Mouse (Mus musculus) kidney, adult 2 months (tissue): Measurements from ENCODE around the gene E130308A19Rik. TPM values are rescaled to one million over a fixed set of nuclear protein-coding genes. Genes with fewer than 3 reads are reported as not detected.

Source experiments
- DNase-seq: peaks from one replicate; pipeline ENCODE4 v3.0.0; 2021
- H3K27ac ChIP-seq: fragments of 200-500 bp; 2 replicates; pipeline ENCODE4 v1.5.1; 2012; ENCODE audit warnings: low read depth, low read length, control low read depth, inconsistent platforms; ENCODE audit not compliant: insufficient read depth
- H3K27me3 ChIP-seq: fragments of 200-500 bp; replicated peaks from 2 replicates; pipeline ENCODE4 v1.6.1; 2012; ENCODE audit warnings: mild to moderate bottlenecking, moderate library complexity, low read length, inconsistent platforms; ENCODE audit not compliant: control insufficient read depth, insufficient read depth
- H3K36me3 ChIP-seq: fragments of 200-500 bp; 2 replicates; pipeline ENCODE4 v1.6.1; 2012; ENCODE audit warnings: mild to moderate bottlenecking, moderate library complexity, low read length, inconsistent platforms; ENCODE audit not compliant: control insufficient read depth, insufficient read depth
- H3K4me1 ChIP-seq: fragments of 200-500 bp; 2 replicates; pipeline ENCODE4 v1.6.1; 2011; ENCODE audit warnings: low read length; ENCODE audit not compliant: control insufficient read depth, insufficient read depth
- H3K4me3 ChIP-seq: fragments of 200-500 bp; 2 replicates; pipeline ENCODE4 v1.5.1; 2011; ENCODE audit warnings: mild to moderate bottlenecking, low read depth, low read length, control low read depth; ENCODE audit not compliant: insufficient read depth
- CTCF ChIP-seq: fragments of 200-500 bp; conservative IDR thresholded peaks from 2 replicates; pipeline ENCODE4 v1.5.1; 2011; ENCODE audit warnings: low read depth, mild to moderate bottlenecking, control low read depth, low read length, moderate library complexity, mixed read lengths; ENCODE audit not compliant: insufficient read depth, insufficient read length
- POLR2A ChIP-seq: fragments of 200-500 bp; IDR thresholded peaks from one replicate; pipeline ENCODE4 v1.6.1; 2011; ENCODE audit warnings: low read depth, low read length, control low read depth
- WGBS: fragments of 180-500 bp; shearing (Covaris S2); methylation state at CpG from one replicate; pipeline ENCODE4 v1.1.7; 2018; 5-methylcytosine and 5-hydroxymethylcytosine counted together
- polyA plus RNA-seq: library from polyadenylated mRNA; depleted of rRNA; stranded (reverse); fragments of >200 nt; gene quantifications from 2 replicates; pipeline ENCODE4 v1.2.3, GENCODE M21; 2012

The E130308A19Rik gene
- polyA plus RNA-seq, 1 experiment: 9.6 TPM

DNA sequence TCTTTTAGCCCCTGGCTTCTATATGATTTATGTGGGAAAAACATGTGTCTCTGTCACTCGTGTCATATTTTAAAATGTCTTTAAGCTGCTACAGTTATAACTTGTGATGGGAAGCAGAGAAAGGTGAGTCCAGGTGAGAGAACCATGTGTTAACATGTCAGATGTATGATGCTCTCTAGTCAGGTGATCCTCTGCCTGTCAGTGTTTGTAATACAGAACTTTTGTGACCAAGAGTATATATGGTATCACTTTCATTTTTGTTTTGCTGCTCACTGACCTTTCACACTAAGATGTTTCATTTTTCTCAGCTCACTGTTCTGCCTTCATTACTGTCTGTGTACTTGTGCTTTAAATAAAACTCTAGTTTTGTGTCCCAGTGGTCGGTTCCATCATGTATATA, 102.8 kb downstream of the E130308A19Rik start:
- no peaks in the 10 kb centered on the region for H3K36me3 ChIP-seq
- no peaks in the 10 kb centered on the region for H3K27me3 ChIP-seq
- no peak overlapping the region for H3K27ac ChIP-seq
- WGBS: 76% methylated on average over 2 of the region's 2 CpGs
- no peak for TF ChIP-seq POLR2A
- TF ChIP-seq CTCF: no peak
- H3K4me3 ChIP-seq: no peak overlapping the region
- no peaks in the 10 kb centered on the region for H3K4me1 ChIP-seq
- DNase-seq: no peak

DNA sequence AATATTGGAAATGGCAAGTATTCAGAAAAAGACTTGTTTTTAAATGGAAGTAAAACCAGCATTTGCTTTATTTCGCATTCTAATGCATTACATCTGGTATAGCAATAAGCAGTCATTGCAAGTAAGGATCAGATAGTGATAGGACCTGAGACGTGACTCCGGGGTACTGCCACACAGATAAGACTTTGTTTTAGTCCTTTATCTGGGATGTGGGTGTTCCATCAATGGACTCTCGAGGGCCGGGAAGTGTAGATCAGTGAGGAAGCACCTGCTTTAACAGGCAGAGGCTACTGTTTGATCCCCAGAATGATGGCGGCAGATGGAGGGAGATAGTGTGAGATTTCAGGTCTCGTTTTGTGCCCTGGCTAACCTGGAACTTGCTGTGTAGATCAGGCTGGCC, 105.5 kb downstream of the E130308A19Rik start:
- WGBS: 96% methylated on average over 7 of the region's 7 CpGs
- H3K4me1 ChIP-seq: no peaks in the 10 kb centered on the region
- H3K36me3 ChIP-seq: no peaks in the 10 kb centered on the region
- no peak overlapping the region for H3K4me3 ChIP-seq
- TF ChIP-seq CTCF: no peak
- DNase-seq: no peak
- no peak overlapping the region for H3K27ac ChIP-seq
- no peaks in the 10 kb centered on the region for H3K27me3 ChIP-seq

DNA sequence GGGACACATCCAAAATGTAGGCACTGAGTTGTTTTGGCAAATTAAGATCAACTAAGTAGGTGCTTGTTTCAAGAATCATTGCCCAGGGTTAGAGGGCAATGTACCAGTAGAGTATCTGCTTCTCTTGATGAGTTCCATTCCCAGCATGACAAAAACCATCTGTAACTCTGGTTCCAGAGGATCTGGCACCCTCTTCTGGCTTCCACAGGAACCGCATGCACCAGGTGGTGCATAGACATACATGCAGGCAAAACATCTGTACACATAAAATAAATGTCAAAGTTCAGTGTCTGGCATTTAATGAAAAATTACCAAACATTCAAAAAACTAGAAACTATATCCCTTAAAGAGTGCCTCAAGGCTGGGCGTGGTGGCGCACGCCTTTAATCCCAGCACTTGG, 113.3 kb downstream of the E130308A19Rik start:
- no peak overlapping the region for H3K27ac ChIP-seq
- H3K4me1 ChIP-seq: no peaks in the 10 kb centered on the region
- no peak overlapping the region for H3K4me3 ChIP-seq
- no peaks in the 10 kb centered on the region for H3K27me3 ChIP-seq
- 98% methylated on average over 4 of the region's 4 CpGs for WGBS
- no peak for DNase-seq
- 0 out of 2 replicates have a peak, but pooled peaks cover 1% of the 10 kb centered on the region for H3K36me3 ChIP-seq
- TF ChIP-seq POLR2A: no peak
- TF ChIP-seq CTCF: peak; percentile 44

GRCm38 (mm10) chr4:59739882-59740281, 113.9 kb downstream of the E130308A19Rik start:
- DNase-seq: no peak
- no peak overlapping the region for H3K4me3 ChIP-seq
- WGBS: 88% methylated on average over 2 of the region's 2 CpGs
- no peaks in the 10 kb centered on the region for H3K27me3 ChIP-seq
- H3K36me3 ChIP-seq: 0 out of 2 replicates have a peak, but pooled peaks cover 1% of the 10 kb centered on the region
- H3K4me1 ChIP-seq: no peaks in the 10 kb centered on the region
- no peak overlapping the region for H3K27ac ChIP-seq
- TF ChIP-seq CTCF: no peak
- no peak for TF ChIP-seq POLR2A

DNA sequence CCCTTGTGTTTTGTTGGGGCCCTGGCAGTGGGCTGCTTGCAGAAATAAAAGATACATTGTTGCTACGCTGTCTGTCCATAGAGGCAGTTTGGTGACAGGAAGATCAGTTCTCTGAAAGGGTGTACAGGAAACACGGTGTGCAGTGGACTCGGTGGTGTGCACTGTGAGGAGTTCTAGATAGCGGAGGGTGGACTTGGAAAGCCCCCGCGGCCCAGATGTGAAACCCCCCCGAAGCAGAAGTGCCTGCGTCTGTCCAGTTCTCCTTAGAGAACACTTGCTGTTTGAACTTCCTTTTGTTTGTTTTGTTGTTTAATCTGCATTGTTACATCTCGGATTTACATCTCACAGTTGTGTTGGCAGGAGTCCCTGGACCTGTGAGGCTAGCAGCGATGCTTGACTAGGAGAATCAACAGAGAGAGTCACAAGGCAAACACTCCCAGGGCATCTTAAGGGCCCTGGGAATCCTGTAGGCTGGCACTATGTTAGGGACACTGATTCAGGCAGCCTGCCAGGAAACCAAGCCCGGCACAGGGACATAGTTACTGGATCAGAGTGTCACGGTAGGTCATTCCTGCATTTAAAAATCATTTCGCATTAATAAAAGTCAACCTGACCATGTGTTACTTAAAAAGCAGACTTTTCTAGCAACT, 127.6 kb downstream of the E130308A19Rik start:
- Histone ChIP-seq H3K27ac (no peak overlapping the region), H3K36me3 (no peaks in the 10 kb centered on the region; the same call in 1 of the 2 replicates), H3K27me3 (no peaks in the 10 kb centered on the region; the same call in 1 of the 2 replicates), H3K4me1 (peaks cover 11% of the 10 kb centered on the region; the same call in 1 of the 2 replicates), H3K4me3 (no peak overlapping the region)
- 56% methylated on average over 13 of the region's 13 CpGs for WGBS
- peak; percentile 41 for DNase-seq
- TF ChIP-seq POLR2A (no peak), CTCF (no peak)

GRCm38 (mm10) chr4:59756332-59757082, 130.5 kb downstream of the E130308A19Rik start:
- Histone ChIP-seq H3K27me3 (no peaks in the 10 kb centered on the region), H3K27ac (no peak overlapping the region), H3K4me1 (peaks cover 11% of the 10 kb centered on the region; the same call in 1 of the 2 replicates), H3K4me3 (no peak overlapping the region), H3K36me3 (no peaks in the 10 kb centered on the region; the same call in 1 of the 2 replicates)
- no peak for TF ChIP-seq CTCF
- TF ChIP-seq POLR2A: no peak
- WGBS: 47% methylated on average over 9 of the region's 9 CpGs
- DNase-seq: peak; percentile 85
